Mouse (Mus musculus): Measurements from ENCODE around the gene Atp2b2.

Atp2b2 gene

GRCm38 (mm10) chr6:114012834-114013233 lies 29.6 kb downstream of the Atp2b2 start:
- no peak for DNase-seq (ENCODE audit: low read depth)

GRCm38 (mm10) chr6:114011976-114012375 lies 30.4 kb downstream of the Atp2b2 start:
- DNase-seq (ENCODE audit: low read depth): no peak

DNA sequence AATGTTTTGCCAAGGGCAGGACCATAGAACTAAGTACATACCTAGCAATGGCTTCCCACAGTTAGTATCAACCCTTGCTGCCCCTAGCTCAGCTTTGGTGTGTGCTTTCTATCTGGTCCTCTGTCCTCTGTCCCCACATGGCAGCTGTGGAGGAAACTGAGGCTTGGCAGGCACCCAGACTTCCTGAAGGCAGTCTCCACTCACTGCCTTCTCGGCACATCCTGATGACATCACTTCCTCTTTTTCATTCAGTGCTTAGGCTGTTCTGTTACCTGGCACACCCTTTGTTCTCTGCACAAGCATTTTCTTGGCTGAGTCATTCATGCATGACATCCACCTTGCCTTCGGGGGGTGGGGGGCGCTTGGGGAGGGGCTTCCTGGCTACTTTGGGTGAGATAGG lies 38.6 kb downstream of the Atp2b2 start:
- no peak for DNase-seq (ENCODE audit: low read depth)

- no peak for DNase-seq (ENCODE audit: low read depth)
These were observed 41.5 kb downstream of the Atp2b2 start for GRCm38 (mm10) chr6:114000928-114001327.

- no peak for DNase-seq (ENCODE audit: low read depth)
These were observed 42.1 kb downstream of the Atp2b2 start for GRCm38 (mm10) chr6:114000304-114000703.

DNA sequence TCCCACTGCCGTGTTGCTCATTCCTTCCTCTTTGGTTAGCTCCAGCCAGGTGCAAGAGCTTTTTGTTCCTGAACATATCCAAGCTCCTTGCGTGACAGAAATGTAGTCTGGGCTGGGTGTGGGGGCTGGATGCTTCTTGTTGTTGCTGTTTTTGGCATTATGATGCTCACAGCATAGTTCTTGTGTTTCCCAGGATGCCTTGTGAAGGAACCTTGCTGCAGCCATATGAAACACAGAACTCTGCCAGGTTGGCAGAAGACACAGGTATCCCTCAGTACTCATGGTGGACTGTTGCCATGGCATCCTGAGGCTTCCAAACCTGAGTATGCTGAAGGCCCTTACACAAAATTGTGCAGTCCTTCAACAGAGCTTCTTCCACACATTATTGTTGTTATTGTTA lies 44.0 kb downstream of the Atp2b2 start:
- DNase-seq (ENCODE audit: low read depth): no peak

DNA sequence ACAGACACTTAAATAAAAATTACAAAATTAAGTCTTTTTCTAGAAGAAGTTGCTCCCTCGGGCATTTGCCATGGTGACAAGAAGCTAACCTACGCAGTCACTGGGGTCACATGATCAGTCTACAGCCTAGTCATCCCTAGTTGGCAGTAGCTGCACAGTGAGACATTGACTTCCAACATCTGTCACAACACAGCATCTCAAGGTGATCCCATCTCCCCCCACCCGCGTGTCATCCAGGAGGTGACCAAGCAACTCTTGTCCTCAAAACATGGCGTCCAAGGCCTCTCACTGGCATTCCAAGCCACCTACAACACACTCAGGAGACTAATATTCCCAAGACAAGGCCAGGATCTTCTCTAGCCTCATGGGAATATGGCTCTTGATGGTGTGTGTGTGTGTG lies 48.2 kb downstream of the Atp2b2 start:
- DNase-seq (ENCODE audit: low read depth): no peak

DNA sequence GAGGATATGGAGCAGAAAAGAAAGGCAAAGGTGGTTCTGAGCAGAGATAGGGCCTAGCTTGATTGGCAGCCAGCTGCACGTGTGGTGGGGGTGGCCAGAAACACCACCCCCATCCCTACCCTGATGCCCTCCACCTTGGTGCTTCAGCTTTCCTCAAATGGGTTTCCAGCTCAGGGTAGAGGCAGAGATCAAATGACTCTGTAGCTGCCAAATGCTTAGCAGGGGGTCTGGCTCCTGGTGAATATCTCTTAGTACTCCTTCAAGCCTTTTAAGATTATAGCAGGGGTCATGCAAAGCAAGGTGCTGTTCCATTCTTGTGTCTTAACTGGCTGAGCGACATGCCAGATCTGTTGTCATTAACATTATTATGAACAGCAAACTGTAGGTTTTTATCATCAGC lies 50.3 kb downstream of the Atp2b2 start:
- no peak for DNase-seq (ENCODE audit: low read depth)

- no peak for DNase-seq (ENCODE audit: low read depth)
These were observed 50.9 kb downstream of the Atp2b2 start for GRCm38 (mm10) chr6:113991482-113991881.

- DNase-seq (ENCODE audit: low read depth): no peak
These were observed 52.4 kb downstream of the Atp2b2 start for GRCm38 (mm10) chr6:113990044-113990443.

DNA sequence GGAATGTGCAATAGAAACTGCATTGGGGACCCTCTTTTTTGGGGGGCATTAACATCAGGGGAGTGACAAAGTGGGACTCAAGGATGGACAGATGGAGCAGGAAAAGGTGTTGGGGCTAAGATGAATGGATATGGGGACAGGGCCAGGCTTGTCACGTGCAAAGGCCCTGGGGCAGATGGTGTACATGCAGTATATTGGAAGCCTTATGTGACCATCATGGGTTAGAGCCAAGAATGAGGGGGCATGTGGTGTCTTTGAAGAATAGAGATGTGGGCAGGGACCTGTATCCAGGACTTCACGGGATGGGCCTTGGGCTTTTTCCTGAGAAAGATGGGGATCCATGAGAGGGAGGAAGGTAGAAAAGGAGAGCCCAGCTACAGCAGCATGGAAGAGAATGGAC lies 53.9 kb downstream of the Atp2b2 start:
- DNase-seq (ENCODE audit: low read depth): no peak

- no peak for DNase-seq (ENCODE audit: low read depth)
These were observed 55.7 kb downstream of the Atp2b2 start for GRCm38 (mm10) chr6:113986671-113987070.

GRCm38 (mm10) chr6:113978673-113979072 lies 63.7 kb downstream of the Atp2b2 start:
- no peak for DNase-seq (ENCODE audit: low read depth)

- no peak for DNase-seq (ENCODE audit: low read depth)
These were observed 64.2 kb downstream of the Atp2b2 start for GRCm38 (mm10) chr6:113978091-113978650.

DNA sequence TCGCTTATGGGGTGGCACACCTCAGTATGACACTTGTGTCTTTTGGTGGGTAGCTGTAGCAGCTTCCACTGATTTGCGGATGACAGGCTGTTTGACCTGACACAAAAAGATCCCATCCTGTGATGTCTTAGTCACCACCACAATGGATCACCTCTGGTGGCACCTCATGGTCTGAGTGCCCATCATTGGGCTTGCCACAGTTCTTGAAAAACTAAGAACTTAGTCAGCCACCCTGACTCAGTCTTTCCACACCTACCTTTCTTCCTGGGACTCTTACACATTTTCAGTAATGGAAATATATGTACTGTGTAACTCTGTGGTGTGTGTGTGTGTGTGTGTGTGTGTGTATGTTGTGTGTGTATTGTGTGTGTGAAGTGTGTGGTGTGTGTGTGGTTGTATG lies 71.5 kb downstream of the Atp2b2 start:
- DNase-seq (ENCODE audit: low read depth): no peak

- no peak for DNase-seq (ENCODE audit: low read depth)
These were observed 71.9 kb downstream of the Atp2b2 start for GRCm38 (mm10) chr6:113970464-113970863.

DNA sequence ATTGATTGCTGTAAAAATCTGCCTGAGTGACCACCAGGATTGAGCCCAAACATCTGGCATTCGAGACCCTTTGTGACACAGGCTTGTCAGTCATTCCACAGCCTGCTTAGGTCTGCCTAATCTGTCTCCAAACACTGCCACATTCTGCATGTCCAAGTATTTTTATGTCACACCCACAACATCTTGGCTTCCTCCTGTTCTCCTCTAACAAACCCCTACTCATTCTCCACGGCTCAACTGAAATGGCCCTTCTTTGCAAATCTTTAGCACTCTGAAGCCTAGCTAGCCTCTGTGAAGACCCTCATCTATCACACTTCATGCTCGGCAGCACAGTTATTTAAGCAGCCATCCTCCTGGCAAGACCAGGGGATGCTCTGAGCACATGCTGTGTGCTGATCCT lies 72.7 kb downstream of the Atp2b2 start:
- no peak for DNase-seq (ENCODE audit: low read depth)

GRCm38 (mm10) chr6:113962811-113963210 lies 79.6 kb downstream of the Atp2b2 start:
- DNase-seq (ENCODE audit: low read depth): no peak

DNA sequence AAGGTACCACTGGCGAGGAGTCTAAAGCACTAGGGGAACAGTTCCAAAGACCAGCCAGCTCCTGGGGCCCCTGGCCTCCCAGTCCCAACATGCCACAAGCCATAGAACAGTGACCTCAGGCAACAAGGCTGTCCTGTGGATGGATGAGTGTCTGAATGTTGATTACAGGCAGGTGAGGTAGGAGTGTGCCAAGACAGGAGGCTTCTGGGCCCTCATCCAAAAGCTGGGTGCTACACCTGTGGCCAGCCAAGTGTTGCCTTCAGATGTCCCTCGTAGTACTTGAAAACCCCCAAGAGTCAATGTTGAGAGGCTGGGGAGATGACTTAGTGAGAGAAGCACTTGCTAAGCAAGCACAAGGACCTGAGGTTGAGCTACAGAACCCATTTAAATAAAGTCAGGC lies 80.8 kb downstream of the Atp2b2 start:
- no peak for DNase-seq (ENCODE audit: low read depth)

DNA sequence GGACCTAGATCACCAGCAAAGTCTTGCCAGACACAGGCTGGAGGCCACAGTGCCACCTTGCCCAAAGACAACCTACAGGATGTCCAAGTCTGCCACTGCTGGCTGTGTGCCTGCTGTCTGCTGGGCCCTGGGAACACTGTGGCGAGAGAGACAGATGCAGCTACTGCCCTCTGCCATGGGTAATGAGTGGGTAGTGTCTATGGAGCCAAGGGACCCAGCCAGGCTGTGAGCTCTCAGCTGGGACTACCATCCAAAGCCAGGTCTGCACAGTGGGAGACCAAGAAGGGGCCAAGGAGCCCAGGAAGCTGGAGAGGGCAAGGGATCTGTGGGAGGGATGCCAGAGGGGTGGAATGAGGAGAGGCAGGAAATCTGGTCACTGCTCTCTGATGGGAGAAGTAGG lies 83.1 kb downstream of the Atp2b2 start:
- no peak for DNase-seq (ENCODE audit: low read depth)

GRCm38 (mm10) chr6:113958714-113959113 lies 83.7 kb downstream of the Atp2b2 start:
- DNase-seq (ENCODE audit: low read depth): no peak

- no peak for DNase-seq (ENCODE audit: low read depth)
These were observed 84.4 kb downstream of the Atp2b2 start for GRCm38 (mm10) chr6:113958003-113958402.

DNA sequence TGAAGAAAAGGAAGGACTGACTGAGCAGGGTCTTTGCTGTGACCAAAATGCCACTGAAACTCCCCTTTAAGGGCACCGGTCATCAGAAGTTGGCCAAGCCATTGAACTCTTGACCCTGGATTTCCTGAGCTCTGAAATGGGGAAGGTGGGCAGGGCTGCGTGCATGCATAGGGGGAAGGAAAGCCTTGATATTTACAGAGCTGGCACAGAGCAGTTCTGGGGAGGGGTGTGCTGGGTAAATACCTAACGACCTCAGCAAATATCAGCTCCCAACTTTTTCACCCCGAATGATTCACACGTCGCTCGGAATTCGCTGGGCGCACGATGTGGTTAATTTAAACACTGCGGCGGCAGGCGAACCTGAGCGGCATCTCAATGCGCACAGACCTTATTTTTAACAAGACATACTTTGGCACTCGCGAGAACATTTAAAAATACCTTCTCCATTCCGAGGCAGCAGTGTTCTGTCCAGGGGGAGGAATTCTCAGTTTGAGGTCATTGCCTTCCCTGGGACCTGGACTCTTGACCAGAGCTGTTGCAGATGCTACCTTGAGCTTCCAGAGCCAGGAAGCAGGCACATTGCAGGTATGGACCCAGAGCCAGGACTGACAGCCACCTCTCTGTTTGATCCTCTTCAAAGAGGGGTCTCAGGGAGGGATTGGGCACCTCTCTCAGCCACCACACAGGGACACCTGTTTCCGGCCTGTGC lies 85.0 kb downstream of the Atp2b2 start:
- DNase-seq (ENCODE audit: low read depth): no peak

GRCm38 (mm10) chr6:113947515-113947914 lies 94.9 kb downstream of the Atp2b2 start:
- DNase-seq (ENCODE audit: low read depth): no peak

Measured in fibroblast of lung, adult 2 months (primary cell).